Mouse (Mus musculus): Measurements from ENCODE around the gene Golga2.

DNA sequence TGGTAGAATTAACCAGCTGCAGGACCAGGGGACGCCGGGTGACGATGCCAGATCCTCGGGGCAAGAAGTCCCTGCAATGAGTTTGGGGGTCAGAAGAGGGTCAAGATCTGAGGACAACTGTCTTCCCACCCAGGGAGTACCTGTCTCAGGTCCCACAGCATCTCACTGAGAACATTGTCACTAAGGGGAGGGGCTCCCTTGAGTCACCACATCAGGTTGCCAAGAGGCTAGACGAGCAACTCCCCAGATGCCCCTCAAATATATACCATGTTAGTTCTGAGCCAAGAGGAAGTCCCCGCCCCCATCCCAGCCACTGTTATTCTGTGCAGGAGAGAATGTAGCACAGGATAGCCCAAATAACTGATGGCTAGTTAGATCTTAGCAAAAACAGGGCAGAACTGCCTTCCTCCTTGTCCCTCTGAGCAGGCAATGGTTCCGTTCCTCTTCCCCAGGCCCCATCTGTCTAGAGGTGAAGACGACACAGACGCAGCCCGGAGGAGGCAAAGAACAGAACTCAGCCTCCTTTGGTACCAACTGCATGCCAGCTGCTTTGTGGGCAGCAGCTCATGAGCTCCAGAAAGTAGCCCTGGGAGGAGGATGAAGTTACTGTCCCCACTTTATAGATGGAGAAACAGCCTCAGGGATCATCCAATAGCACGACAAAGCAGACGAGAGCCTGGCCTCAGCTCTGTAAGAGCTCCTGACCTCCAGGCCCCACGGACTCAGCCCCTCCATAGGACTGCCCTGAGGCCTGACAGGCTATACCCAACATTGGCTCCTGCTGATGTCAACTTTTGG is 53.9 kb downstream of the Golga2 start:
- TF ChIP-seq POLR2A (IDR thresholded peaks at IDR 0.05; ENCODE audit: insufficient read depth, low read length) (no peak), CTCF (IDR thresholded peaks at IDR 0.05; ENCODE audit: low read depth, low read length) (no peak), EP300 (IDR thresholded peaks at IDR 0.05; ENCODE audit: insufficient read depth, low read depth, low read length) (no peak)

All from ES-Bruce4 (cell line).